Mouse (Mus musculus) thymus, adult 2 months (tissue): Measurements from ENCODE around the gene Il12a. TPM values are rescaled to one million over a fixed set of nuclear protein-coding genes. Genes with fewer than 3 reads are reported as not detected.

Experiments
- DNase-seq: peaks from one replicate; pipeline ENCODE4 v3.0.0; 2021
- H3K27ac ChIP-seq: fragments of 200-500 bp; 2 replicates; pipeline ENCODE4 v1.5.1; 2012; ENCODE audit warnings: low read length, control low read depth; ENCODE audit not compliant: control insufficient read depth, insufficient read depth
- H3K27me3 ChIP-seq: fragments of 200-500 bp; 2 replicates; pipeline ENCODE4 v1.6.1; 2012; ENCODE audit warnings: mild to moderate bottlenecking, low read length, moderate library complexity, mixed read lengths; ENCODE audit not compliant: control insufficient read depth, insufficient read depth
- H3K36me3 ChIP-seq: fragments of 200-500 bp; 2 replicates; pipeline ENCODE4 v1.6.1; 2012; ENCODE audit warnings: mild to moderate bottlenecking, low read length, moderate library complexity; ENCODE audit not compliant: control insufficient read depth, insufficient read depth
- H3K4me1 ChIP-seq: fragments of 200-500 bp; replicated peaks from 2 replicates; pipeline ENCODE4 v1.6.1; 2012; ENCODE audit warnings: low read length; ENCODE audit not compliant: control insufficient read depth, insufficient read depth
- H3K4me3 ChIP-seq: fragments of 200-500 bp; 2 replicates; pipeline ENCODE4 v1.5.1; 2012; ENCODE audit warnings: mild to moderate bottlenecking, low read length, control low read depth, moderate library complexity; ENCODE audit not compliant: control insufficient read depth, insufficient read depth
- CTCF ChIP-seq: fragments of 200-500 bp; IDR thresholded peaks from 2 replicates; pipeline ENCODE4 v1.5.1; 2012; ENCODE audit warnings: mild to moderate bottlenecking, control low read depth, low read length, moderate library complexity, borderline replicate concordance; ENCODE audit not compliant: control insufficient read depth, poor library complexity, insufficient read depth; ENCODE audit errors: extremely low read depth
- POLR2A ChIP-seq: fragments of 200-500 bp; IDR thresholded peaks from 2 replicates; pipeline ENCODE4 v1.6.1; 2012; ENCODE audit warnings: mild to moderate bottlenecking, low read length, control low read depth, moderate library complexity; ENCODE audit not compliant: control insufficient read depth, poor library complexity, insufficient read depth; ENCODE audit errors: extremely low read depth
- WGBS: fragments of 180-500 bp; shearing (Covaris S2); methylation state at CpG from one replicate; pipeline ENCODE4 v1.1.7; 2018; 5-methylcytosine and 5-hydroxymethylcytosine counted together
- polyA plus RNA-seq: library from polyadenylated mRNA; depleted of rRNA; stranded (reverse); fragments of >200 nt; gene quantifications from 2 replicates; pipeline ENCODE4 v1.2.3, GENCODE M21; 2012

Il12a gene
- polyA plus RNA-seq, 1 experiment, result 3.2 TPM

- 92% methylated on average over 5 of the region's 5 CpGs for WGBS
- Histone ChIP-seq H3K4me1 (peaks cover 10% of the 10 kb centered on the region), H3K27me3 (no peaks in the 10 kb centered on the region), H3K36me3 (no peaks in the 10 kb centered on the region), H3K27ac (no peak overlapping the region), H3K4me3 (no peak overlapping the region)
- TF ChIP-seq CTCF (no peak), POLR2A (no peak)
- DNase-seq, result no peak
Observed at GRCm38 (mm10) chr3:68669418-68669974, 20.9 kb upstream of the Il12a start.

GRCm38 (mm10) chr3:68674721-68675120 lies 15.7 kb upstream of the Il12a start:
- no peaks in the 10 kb centered on the region for H3K36me3 ChIP-seq
- no peak overlapping the region for H3K27ac ChIP-seq
- H3K27me3 ChIP-seq, result no peaks in the 10 kb centered on the region
- TF ChIP-seq CTCF, result no peak
- TF ChIP-seq POLR2A, result no peak
- peaks cover 22% of the 10 kb centered on the region for H3K4me1 ChIP-seq
- H3K4me3 ChIP-seq, result no peak overlapping the region
- no peak for DNase-seq
- 95% methylated on average over 2 of the region's 2 CpGs for WGBS

- no peak for TF ChIP-seq POLR2A
- TF ChIP-seq CTCF, result no peak
- WGBS, result 89% methylated on average over 12 of the region's 12 CpGs
- Histone ChIP-seq H3K27me3 (no peaks in the 10 kb centered on the region), H3K4me3 (no peak overlapping the region), H3K4me1 (peaks cover 24% of the 10 kb centered on the region), H3K27ac (peak overlapping the region; percentile 26), H3K36me3 (no peaks in the 10 kb centered on the region)
- no peak for DNase-seq
Observed at GRCm38 (mm10) chr3:68675216-68675835, 15.1 kb upstream of the Il12a start.

- WGBS, result 36% methylated on average over 10 of the region's 10 CpGs
- H3K4me3 ChIP-seq, result no peak overlapping the region
- peak overlapping the region; percentile 99 for H3K27ac ChIP-seq
- H3K27me3 ChIP-seq, result no peaks in the 10 kb centered on the region
- no peaks in the 10 kb centered on the region for H3K36me3 ChIP-seq
- TF ChIP-seq CTCF (no peak), POLR2A (no peak)
- no peak for DNase-seq
- peaks cover 24% of the 10 kb centered on the region for H3K4me1 ChIP-seq
Observed at GRCm38 (mm10) chr3:68675980-68676678, 14.3 kb upstream of the Il12a start.

GRCm38 (mm10) chr3:68676831-68677303 lies 13.6 kb upstream of the Il12a start:
- 3% methylated on average over 17 of the region's 17 CpGs for WGBS
- peak overlapping the region; percentile 99 for H3K27ac ChIP-seq
- peak; percentile 84 for DNase-seq

GRCm38 (mm10) chr3:68678805-68679585 lies 11.4 kb upstream of the Il12a start:
- Histone ChIP-seq H3K27ac (peak overlapping the region; percentile 0; the same call in 1 of the 2 replicates), H3K27me3 (no peaks in the 10 kb centered on the region), H3K4me1 (peaks cover 24% of the 10 kb centered on the region), H3K36me3 (no peaks in the 10 kb centered on the region), H3K4me3 (no peak overlapping the region)
- TF ChIP-seq POLR2A (no peak), CTCF (no peak)
- no peak for DNase-seq
- WGBS, result 34% methylated on average over 9 of the region's 9 CpGs

More at GRCm38 (mm10) chr3:68676831-68677303, 13.6 kb upstream of the Il12a start:
- no peaks in the 10 kb centered on the region for H3K27me3 ChIP-seq
- peak overlapping the region; percentile 58 for H3K4me3 ChIP-seq
- no peaks in the 10 kb centered on the region for H3K36me3 ChIP-seq
- TF ChIP-seq CTCF, result no peak
- peak; percentile 41; the same call in 1 of the 2 replicates for TF ChIP-seq POLR2A
- peaks cover 24% of the 10 kb centered on the region for H3K4me1 ChIP-seq
